Mouse (Mus musculus): ENCODE measurements at regions not wholly inside any gene's neighbourhood (a gene's known extent, or its start where the extent isn't known, plus 50 kb on each side); places are given as distances from the start of the nearest gene placed in this dataset.

DNA sequence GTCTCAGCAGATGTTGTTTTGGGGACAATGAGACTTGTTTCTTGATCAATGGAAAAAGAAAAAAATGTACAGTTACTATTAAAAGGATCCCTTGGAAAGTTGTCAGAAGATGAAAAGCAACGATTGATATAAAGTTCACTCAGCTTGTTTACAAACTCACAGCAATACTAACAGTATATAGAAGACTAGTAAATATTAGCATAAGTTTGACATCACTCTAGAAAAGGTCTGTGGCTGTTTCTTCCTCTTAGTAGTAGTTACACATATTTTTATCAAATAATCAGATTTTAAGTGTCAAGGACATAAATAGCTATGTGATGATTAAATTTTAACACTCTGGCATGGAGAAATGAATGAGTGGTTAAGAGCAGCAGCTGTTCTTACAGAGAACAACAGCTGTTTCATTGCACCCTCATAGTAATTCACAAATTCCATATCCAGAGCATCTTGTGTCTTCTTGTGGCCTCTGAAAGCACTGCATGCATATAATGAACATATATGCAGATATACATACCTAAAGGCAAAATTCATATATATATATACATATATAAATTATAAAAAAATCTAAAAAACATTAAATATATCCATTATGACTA lies 179.1 kb upstream of the Pcdh10 start:
- H3K79me3 ChIP-seq (ENCODE audit: low read depth) = no peaks in the 10 kb centered on the region
- no peaks in the 10 kb centered on the region for H3K79me2 ChIP-seq (ENCODE audit: control insufficient read depth, insufficient read depth)

GRCm38 (mm10) chr3:45204392-45205043 lies 173.7 kb upstream of the Pcdh10 start:
- Histone ChIP-seq H3K4me3 (ENCODE audit: insufficient read depth, poor library complexity, severe bottlenecking) (no peak overlapping the region), H3K79me2 (ENCODE audit: control insufficient read depth, insufficient read depth) (no peaks in the 10 kb centered on the region), H3K36me3 (ENCODE audit: control insufficient read depth, insufficient read depth) (no peaks in the 10 kb centered on the region), H3ac (ENCODE audit: control insufficient read depth, insufficient read length, low read depth) (no peak overlapping the region), H3K27me3 (ENCODE audit: control insufficient read depth, insufficient read depth, insufficient read length) (no peaks in the 10 kb centered on the region), H3K79me3 (ENCODE audit: low read depth) (no peaks in the 10 kb centered on the region)
- TF ChIP-seq CTCF (IDR thresholded peaks at IDR 0.05; ENCODE audit: control insufficient read depth, insufficient read depth, insufficient read length) (no peak), MYOD1 (IDR thresholded peaks at IDR 0.05; ENCODE audit: control insufficient read depth, insufficient read length, low read depth) (no peak)

More for the DNA sequence above, 179.1 kb upstream of the Pcdh10 start:
- Histone ChIP-seq H3ac (ENCODE audit: control insufficient read depth, insufficient read length, low read depth) (no peak overlapping the region), H3K27me3 (ENCODE audit: control insufficient read depth, insufficient read depth, insufficient read length) (no peaks in the 10 kb centered on the region), H3K36me3 (ENCODE audit: control insufficient read depth, insufficient read depth) (no peaks in the 10 kb centered on the region), H3K4me3 (ENCODE audit: insufficient read depth, poor library complexity, severe bottlenecking) (no peak overlapping the region)
- TF ChIP-seq FOSL1 (IDR thresholded peaks at IDR 0.05; ENCODE audit: insufficient read depth, low read length, poor library complexity, severe bottlenecking) (no peak), USF1 (IDR thresholded peaks at IDR 0.05; ENCODE audit: low read depth) (no peak), MAX (IDR thresholded peaks at IDR 0.05) (no peak), CTCF (IDR thresholded peaks at IDR 0.05; ENCODE audit: control insufficient read depth, insufficient read depth, insufficient read length) (no peak)

- Histone ChIP-seq H3K4me3 (ENCODE audit: insufficient read depth, poor library complexity, severe bottlenecking) (no peak overlapping the region), H3K79me2 (ENCODE audit: control insufficient read depth, insufficient read depth) (no peaks in the 10 kb centered on the region), H3ac (ENCODE audit: control insufficient read depth, insufficient read length, low read depth) (no peak overlapping the region), H3K27me3 (ENCODE audit: control insufficient read depth, insufficient read depth, insufficient read length) (no peaks in the 10 kb centered on the region), H3K36me3 (ENCODE audit: control insufficient read depth, insufficient read depth) (no peaks in the 10 kb centered on the region), H3K79me3 (ENCODE audit: low read depth) (no peaks in the 10 kb centered on the region)
- TF ChIP-seq FOSL1 (IDR thresholded peaks at IDR 0.05; ENCODE audit: insufficient read depth, low read length, poor library complexity, severe bottlenecking) (no peak), MYOD1 (IDR thresholded peaks at IDR 0.05; ENCODE audit: control insufficient read depth, insufficient read length, low read depth) (no peak), USF1 (IDR thresholded peaks at IDR 0.05; ENCODE audit: low read depth) (no peak), MAX (IDR thresholded peaks at IDR 0.05) (no peak), MYOG (IDR thresholded peaks at IDR 0.05; ENCODE audit: control insufficient read depth, extremely low read depth, insufficient read length) (no peak), CTCF (IDR thresholded peaks at IDR 0.05; ENCODE audit: control insufficient read depth, insufficient read depth, insufficient read length) (no peak), CEBPB (IDR thresholded peaks at IDR 0.05; ENCODE audit: low read depth) (no peak)
These were observed 146.4 kb upstream of the Pcdh10 start for GRCm38 (mm10) chr3:45231641-45232433.

- H3K36me3 ChIP-seq (ENCODE audit: control insufficient read depth, insufficient read depth) = no peaks in the 10 kb centered on the region
- H3K79me2 ChIP-seq (ENCODE audit: control insufficient read depth, insufficient read depth) = no peaks in the 10 kb centered on the region
- H3K27me3 ChIP-seq (ENCODE audit: control insufficient read depth, insufficient read depth, insufficient read length) = no peaks in the 10 kb centered on the region
- no peak overlapping the region for H3ac ChIP-seq (ENCODE audit: control insufficient read depth, insufficient read length, low read depth)
- no peak overlapping the region for H3K4me3 ChIP-seq (ENCODE audit: insufficient read depth, poor library complexity, severe bottlenecking)
- no peaks in the 10 kb centered on the region for H3K79me3 ChIP-seq (ENCODE audit: low read depth)
- TF ChIP-seq USF1 (IDR thresholded peaks at IDR 0.05; ENCODE audit: low read depth) (no peak), MYOG (IDR thresholded peaks at IDR 0.05; ENCODE audit: control insufficient read depth, extremely low read depth, insufficient read length) (no peak), CTCF (IDR thresholded peaks at IDR 0.05; ENCODE audit: control insufficient read depth, insufficient read depth, insufficient read length) (no peak), CEBPB (IDR thresholded peaks at IDR 0.05; ENCODE audit: low read depth) (no peak), MYOD1 (IDR thresholded peaks at IDR 0.05; ENCODE audit: control insufficient read depth, insufficient read length, low read depth) (no peak), FOSL1 (IDR thresholded peaks at IDR 0.05; ENCODE audit: insufficient read depth, low read length, poor library complexity, severe bottlenecking) (no peak), MAX (IDR thresholded peaks at IDR 0.05) (no peak)
These were observed 139.7 kb upstream of the Pcdh10 start for GRCm38 (mm10) chr3:45238457-45238856.

DNA sequence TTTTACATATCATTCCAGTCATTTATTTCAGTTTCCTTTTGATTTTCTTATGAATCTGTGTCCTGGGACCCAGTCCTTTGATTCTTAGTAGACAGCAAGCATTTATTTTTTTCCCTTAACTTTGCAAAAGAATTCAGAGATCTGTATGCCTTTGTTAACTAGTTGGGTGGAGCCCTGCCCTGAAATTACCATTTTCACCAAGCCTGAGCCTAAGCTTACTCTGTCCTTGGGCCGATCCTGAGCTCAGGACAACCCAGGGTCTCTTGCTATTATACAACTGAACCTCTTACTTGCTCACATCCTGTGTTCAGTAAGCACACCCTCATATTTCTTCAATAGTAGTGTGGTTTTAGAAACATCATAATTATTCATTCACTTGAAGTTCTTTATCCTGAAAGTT lies 132.7 kb upstream of the Pcdh10 start:
- TF ChIP-seq CEBPB (IDR thresholded peaks at IDR 0.05; ENCODE audit: low read depth) = no peak
- TF ChIP-seq FOSL1 (IDR thresholded peaks at IDR 0.05; ENCODE audit: insufficient read depth, low read length, poor library complexity, severe bottlenecking) = no peak
- no peak for TF ChIP-seq USF1 (IDR thresholded peaks at IDR 0.05; ENCODE audit: low read depth)
- no peak for TF ChIP-seq MYOD1 (IDR thresholded peaks at IDR 0.05; ENCODE audit: control insufficient read depth, insufficient read length, low read depth)
- TF ChIP-seq MYOG (IDR thresholded peaks at IDR 0.05; ENCODE audit: control insufficient read depth, extremely low read depth, insufficient read length) = no peak
- TF ChIP-seq MAX (IDR thresholded peaks at IDR 0.05) = no peak
- no peak for TF ChIP-seq CTCF (IDR thresholded peaks at IDR 0.05; ENCODE audit: control insufficient read depth, insufficient read depth, insufficient read length)
- Histone ChIP-seq H3K4me3 (ENCODE audit: insufficient read depth, poor library complexity, severe bottlenecking) (no peak overlapping the region), H3K79me2 (ENCODE audit: control insufficient read depth, insufficient read depth) (no peaks in the 10 kb centered on the region), H3K36me3 (ENCODE audit: control insufficient read depth, insufficient read depth) (no peaks in the 10 kb centered on the region), H3K27me3 (ENCODE audit: control insufficient read depth, insufficient read depth, insufficient read length) (no peaks in the 10 kb centered on the region), H3ac (ENCODE audit: control insufficient read depth, insufficient read length, low read depth) (no peak overlapping the region), H3K79me3 (ENCODE audit: low read depth) (no peaks in the 10 kb centered on the region)
